Mouse (Mus musculus) forebrain, embryonic 12.5 days (tissue): ENCODE measurements around the gene Slc25a5. TPM values are rescaled to one million over a fixed set of nuclear protein-coding genes. Genes with fewer than 3 reads are reported as not detected.

Experiments used
- ATAC-seq: fragments of 200-750 bp; cut with Nextera tagmentation; 2 replicates; pipeline ENCODE4 v1.8.0; 2017; ENCODE audit warnings: moderate TSS enrichment; ENCODE audit not compliant: low FRiP score
- H3K27ac ChIP-seq: fragments of 300-500 bp; sonication (generic); 2 replicates; pipeline ENCODE4 v1.5.1; 2016; ENCODE audit warnings: mild to moderate bottlenecking
- H3K27me3 ChIP-seq: fragments of 300-500 bp; sonication (generic); 2 replicates; pipeline ENCODE4 v1.6.1; 2016; ENCODE audit warnings: mild to moderate bottlenecking
- H3K36me3 ChIP-seq: fragments of 300-500 bp; sonication (generic); replicated peaks from 2 replicates; pipeline ENCODE4 v1.6.1; 2016; ENCODE audit warnings: mild to moderate bottlenecking
- H3K4me1 ChIP-seq: fragments of 300-500 bp; sonication (generic); 2 replicates; pipeline ENCODE4 v1.6.1; 2016
- H3K4me2 ChIP-seq: fragments of 300-500 bp; sonication (generic); 2 replicates; pipeline ENCODE4 v1.6.1; 2016; ENCODE audit warnings: mild to moderate bottlenecking, moderate library complexity
- H3K4me3 ChIP-seq: fragments of 300-500 bp; sonication (generic); replicated peaks from 2 replicates; pipeline ENCODE4 v1.5.1; 2016; ENCODE audit warnings: mild to moderate bottlenecking
- H3K9ac ChIP-seq: fragments of 300-500 bp; sonication (generic); 2 replicates; pipeline ENCODE4 v1.6.1; 2016; ENCODE audit warnings: mild to moderate bottlenecking
- H3K9me3 ChIP-seq: fragments of 300-500 bp; sonication (generic); 2 replicates; pipeline ENCODE4 v1.6.1; 2016
- WGBS: fragments of 180-500 bp; shearing (Covaris S2); methylation state at CpG from one replicate; pipeline ENCODE4 v1.1.7; 2016; 5-methylcytosine and 5-hydroxymethylcytosine counted together
- polyA plus RNA-seq: library from polyadenylated mRNA; unstranded; fragments of >200 nt; fragmentation: Nextera tagmentation; extraction: Ambion mirVana; gene quantifications from 2 replicates; pipeline ENCODE4 v1.2.1, GENCODE M21; 2016

Gene Slc25a5
- polyA plus RNA-seq, 1 experiment from 2014 or later, result 694 TPM

DNA sequence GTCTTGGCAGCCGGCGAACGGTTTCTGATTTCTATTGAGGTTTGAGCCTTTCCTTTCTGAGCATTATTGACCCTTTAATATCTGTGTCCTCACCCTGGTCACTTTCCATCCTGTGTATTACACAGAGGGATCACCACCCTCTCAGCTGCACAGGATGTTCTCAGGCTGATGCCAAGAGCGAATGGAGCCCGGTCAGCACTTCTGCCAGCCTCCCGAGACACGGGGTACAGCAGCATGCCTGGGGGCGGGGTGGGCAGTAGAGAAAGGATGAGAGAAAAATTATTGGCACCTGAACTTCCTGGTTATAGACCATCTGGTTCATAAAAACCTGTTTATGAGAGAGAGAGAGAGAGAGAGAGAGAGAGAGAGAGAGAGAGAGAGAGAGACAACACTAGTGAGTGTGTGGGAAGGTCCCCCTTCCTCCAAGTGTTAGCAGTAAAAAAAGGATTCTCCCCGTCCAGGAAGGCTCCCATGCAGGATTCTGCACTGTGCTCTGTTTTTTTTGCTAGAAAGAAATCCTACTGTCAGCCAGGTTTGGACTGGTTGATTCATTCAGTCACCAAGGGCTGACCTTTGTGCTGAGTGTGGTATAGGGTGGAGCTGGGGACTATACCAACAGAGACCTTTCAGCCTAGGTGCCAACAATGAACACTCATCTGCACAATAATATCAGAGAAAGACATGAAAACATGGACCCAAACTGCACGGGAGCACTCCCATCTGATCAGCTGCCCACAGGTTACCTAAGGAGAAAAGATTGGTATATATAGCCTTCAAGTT is 28.7 kb downstream of the Slc25a5 start:
- Histone ChIP-seq H3K9me3 (no peaks in the 10 kb centered on the region), H3K9ac (no peak overlapping the region), H3K36me3 (no peaks in the 10 kb centered on the region), H3K4me1 (0 out of 2 replicates have a peak, but pooled peaks cover 4% of the 10 kb centered on the region), H3K27me3 (no peaks in the 10 kb centered on the region), H3K27ac (no peak overlapping the region), H3K4me3 (no peak overlapping the region), H3K4me2 (no peak overlapping the region)
- no peak for ATAC-seq
- WGBS, result 88% methylated on average over 10 of the region's 10 CpGs

DNA sequence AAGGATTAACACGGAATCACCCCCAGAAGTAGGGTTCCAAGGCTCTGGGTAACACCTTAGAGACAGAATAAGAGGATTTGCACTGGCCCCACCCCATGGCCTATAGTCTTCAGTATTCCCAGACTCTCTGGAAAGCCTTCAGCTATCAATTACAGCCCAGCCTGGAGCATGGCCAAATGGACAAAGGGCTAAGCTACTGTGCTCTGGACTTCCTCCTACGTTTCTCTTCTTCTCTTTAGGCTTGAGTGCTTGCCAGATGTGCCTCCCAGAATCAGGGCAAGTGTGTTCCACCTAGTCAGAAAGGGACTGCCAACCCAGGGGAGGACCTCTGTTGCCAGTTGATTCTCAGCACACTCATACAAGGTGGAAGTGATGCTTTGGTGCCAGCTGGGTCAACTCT is 29.6 kb downstream of the Slc25a5 start:
- no peak overlapping the region for H3K27ac ChIP-seq
- WGBS, result 58% methylated on average over 2 of the region's 2 CpGs
- no peaks in the 10 kb centered on the region for H3K9me3 ChIP-seq
- H3K4me3 ChIP-seq, result no peak overlapping the region
- H3K4me2 ChIP-seq, result no peak overlapping the region
- ATAC-seq, result no peak
- no peaks in the 10 kb centered on the region for H3K27me3 ChIP-seq
- H3K9ac ChIP-seq, result no peak overlapping the region
- 0 out of 2 replicates have a peak, but pooled peaks cover under 1% of the 10 kb centered on the region for H3K4me1 ChIP-seq
- no peaks in the 10 kb centered on the region for H3K36me3 ChIP-seq

DNA sequence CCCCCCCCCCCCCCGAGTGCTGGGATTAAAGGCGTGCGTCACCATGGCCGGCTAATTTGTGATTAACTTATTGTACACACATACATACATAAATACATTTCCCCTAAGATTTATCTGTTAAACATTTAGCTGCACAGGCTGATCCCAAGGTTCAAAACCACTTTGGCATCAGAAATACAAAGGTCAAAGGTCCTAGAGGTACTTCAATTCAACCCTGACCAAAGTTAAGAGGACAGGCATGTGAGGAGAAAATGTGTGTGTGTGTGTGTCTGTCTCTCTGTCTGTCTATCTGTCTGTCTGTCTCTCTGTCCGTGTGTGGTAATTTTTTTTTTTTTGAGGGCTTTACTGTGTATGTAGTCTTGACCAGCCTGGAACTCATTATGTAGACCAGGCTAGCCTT is 31.4 kb downstream of the Slc25a5 start:
- Histone ChIP-seq H3K36me3 (no peaks in the 10 kb centered on the region), H3K27me3 (no peaks in the 10 kb centered on the region), H3K9ac (no peak overlapping the region), H3K9me3 (no peaks in the 10 kb centered on the region), H3K4me2 (no peak overlapping the region), H3K4me1 (no peaks in the 10 kb centered on the region), H3K4me3 (no peak overlapping the region), H3K27ac (no peak overlapping the region)
- no peak for ATAC-seq
- 98% methylated on average over 4 of the region's 5 CpGs for WGBS

DNA sequence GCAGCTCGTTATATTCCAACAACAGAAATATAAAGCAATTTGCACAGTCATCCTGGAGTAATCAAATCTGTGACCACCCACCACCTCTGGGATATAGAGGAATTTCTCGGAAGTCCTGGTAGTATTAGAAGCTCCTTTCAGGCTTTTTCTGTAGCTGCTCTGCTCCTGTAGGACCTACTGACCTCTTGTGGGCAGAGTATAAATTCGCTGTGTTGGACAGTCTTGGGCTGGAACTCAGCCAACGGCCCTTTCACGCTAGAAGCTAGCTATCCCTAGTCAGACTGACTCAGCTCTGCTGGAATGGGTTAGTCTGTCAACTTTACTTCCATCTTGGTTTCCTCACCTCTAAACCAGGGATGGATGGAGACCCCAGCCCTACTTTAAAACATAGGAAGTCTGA is 34.8 kb downstream of the Slc25a5 start:
- whole genome bisulfite sequencing, result 40% methylated on average over 5 of the region's 5 CpGs
- no peak overlapping the region for H3K9ac ChIP-seq
- H3K9me3 ChIP-seq, result no peaks in the 10 kb centered on the region
- H3K4me3 ChIP-seq, result no peak overlapping the region
- no peak overlapping the region for H3K27ac ChIP-seq
- no peaks in the 10 kb centered on the region for H3K36me3 ChIP-seq
- no peak overlapping the region for H3K4me2 ChIP-seq
- H3K27me3 ChIP-seq, result no peaks in the 10 kb centered on the region
- ATAC-seq, result no peak
- H3K4me1 ChIP-seq, result peaks cover 4% of the 10 kb centered on the region; the same call in 1 of the 2 replicates

DNA sequence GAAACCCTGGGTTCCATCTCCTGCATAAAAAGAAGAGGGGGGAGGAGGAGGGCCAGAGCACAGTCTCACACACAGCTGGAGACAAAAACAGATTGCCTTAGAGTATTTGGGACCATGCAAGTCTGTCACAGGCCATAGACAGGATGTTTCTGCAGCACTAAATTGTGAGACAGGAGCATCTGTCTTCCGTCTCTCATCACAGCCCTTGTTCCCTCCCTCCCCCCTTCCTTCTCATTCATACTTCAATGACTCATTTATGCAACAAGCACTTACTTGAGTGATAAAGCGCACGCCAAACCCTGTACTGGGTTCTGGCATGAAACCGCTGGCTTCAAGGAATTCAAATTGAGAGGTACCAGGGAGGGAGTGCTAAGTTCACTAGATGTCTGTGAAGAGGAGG is 36.2 kb downstream of the Slc25a5 start:
- no peak overlapping the region for H3K9ac ChIP-seq
- 66% methylated on average over 4 of the region's 4 CpGs for WGBS
- no peak for ATAC-seq
- no peaks in the 10 kb centered on the region for H3K36me3 ChIP-seq
- H3K4me1 ChIP-seq, result peaks cover 4% of the 10 kb centered on the region; the same call in 1 of the 2 replicates
- no peaks in the 10 kb centered on the region for H3K27me3 ChIP-seq
- no peak overlapping the region for H3K4me3 ChIP-seq
- H3K27ac ChIP-seq, result no peak overlapping the region
- no peak overlapping the region for H3K4me2 ChIP-seq
- H3K9me3 ChIP-seq, result no peaks in the 10 kb centered on the region

DNA sequence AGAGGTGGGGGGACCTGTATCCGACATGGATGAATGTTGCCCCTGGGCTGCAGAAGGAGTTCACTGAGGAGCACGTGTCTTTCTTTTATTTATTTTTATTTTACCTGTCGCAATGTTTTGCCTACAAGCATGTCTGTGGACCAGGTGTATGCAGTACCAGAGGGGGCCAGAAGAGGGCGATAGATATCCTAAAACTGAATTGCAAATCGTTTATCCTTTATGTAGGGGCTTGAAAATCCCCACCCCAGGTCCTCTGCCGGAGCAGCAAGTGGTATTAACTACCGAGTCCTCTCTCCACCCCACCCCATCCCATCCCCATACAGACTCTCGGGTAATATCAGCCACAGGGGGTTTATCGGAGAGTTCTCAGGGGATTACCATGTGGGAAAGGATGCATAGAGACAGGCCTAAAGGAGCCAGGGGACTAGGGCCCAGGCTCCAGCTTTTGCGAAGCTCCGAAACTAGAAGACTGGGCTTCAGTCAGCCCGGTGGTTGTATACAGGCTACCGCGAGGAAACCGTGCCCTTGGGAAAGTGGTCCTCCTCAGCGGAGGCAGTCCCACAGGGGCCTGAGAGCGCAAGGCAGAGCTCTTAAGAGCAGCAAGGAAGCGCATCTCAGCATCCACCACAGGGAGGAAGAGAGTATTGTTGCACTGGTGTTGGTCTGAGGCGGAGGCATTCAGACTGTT is 38.1 kb downstream of the Slc25a5 start:
- 18% methylated on average over 19 of the region's 19 CpGs for WGBS
- peak; percentile 60; the same call in 1 of the 2 replicates for ATAC-seq
- Histone ChIP-seq H3K27me3 (no peaks in the 10 kb centered on the region), H3K4me1 (peaks cover 4% of the 10 kb centered on the region; the same call in 1 of the 2 replicates), H3K36me3 (no peaks in the 10 kb centered on the region), H3K9me3 (no peaks in the 10 kb centered on the region), H3K4me2 (peak overlapping the region; percentile 46), H3K4me3 (peak overlapping the region; percentile 15), H3K9ac (0 out of 2 replicates have a peak overlapping the region, but pooled peaks have one; percentile 17), H3K27ac (peak overlapping the region; percentile 53; the same call in 1 of the 2 replicates)

DNA sequence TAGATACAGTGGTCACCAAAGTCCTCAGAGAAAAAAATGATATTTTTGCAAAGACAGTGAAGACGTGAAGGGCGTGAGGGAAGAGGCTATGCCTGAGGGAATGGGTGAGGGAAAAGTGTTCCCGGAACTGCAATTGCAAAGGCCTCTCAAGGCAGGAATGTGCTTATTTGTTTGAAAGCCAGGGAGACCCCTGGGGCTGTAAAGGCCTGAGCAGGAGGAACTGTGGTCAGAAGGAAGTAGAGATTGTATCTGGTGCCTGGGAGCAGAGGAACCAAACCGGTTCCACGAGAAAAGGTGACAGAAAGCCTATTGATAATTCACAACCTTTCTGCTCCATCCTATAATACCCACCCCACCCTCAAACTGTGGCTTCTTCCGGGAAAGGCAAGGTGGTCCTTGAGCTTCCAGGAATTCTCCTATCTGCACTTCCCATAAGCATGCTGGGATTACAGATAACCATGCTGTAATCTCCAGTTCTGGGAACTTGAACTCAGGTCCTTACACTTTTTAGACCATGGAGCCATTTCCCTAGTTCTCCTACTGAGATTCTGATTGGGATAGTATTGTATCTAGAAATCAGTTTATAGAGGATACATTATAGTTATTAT is 41.7 kb downstream of the Slc25a5 start:
- no peak overlapping the region for H3K9ac ChIP-seq
- H3K4me1 ChIP-seq, result peaks cover 4% of the 10 kb centered on the region; the same call in 1 of the 2 replicates
- H3K27ac ChIP-seq, result no peak overlapping the region
- H3K4me3 ChIP-seq, result no peak overlapping the region
- ATAC-seq, result no peak
- H3K36me3 ChIP-seq, result no peaks in the 10 kb centered on the region
- no peaks in the 10 kb centered on the region for H3K9me3 ChIP-seq
- WGBS, result 76% methylated on average over 6 of the region's 6 CpGs
- H3K27me3 ChIP-seq, result no peaks in the 10 kb centered on the region
- H3K4me2 ChIP-seq, result no peak overlapping the region

DNA sequence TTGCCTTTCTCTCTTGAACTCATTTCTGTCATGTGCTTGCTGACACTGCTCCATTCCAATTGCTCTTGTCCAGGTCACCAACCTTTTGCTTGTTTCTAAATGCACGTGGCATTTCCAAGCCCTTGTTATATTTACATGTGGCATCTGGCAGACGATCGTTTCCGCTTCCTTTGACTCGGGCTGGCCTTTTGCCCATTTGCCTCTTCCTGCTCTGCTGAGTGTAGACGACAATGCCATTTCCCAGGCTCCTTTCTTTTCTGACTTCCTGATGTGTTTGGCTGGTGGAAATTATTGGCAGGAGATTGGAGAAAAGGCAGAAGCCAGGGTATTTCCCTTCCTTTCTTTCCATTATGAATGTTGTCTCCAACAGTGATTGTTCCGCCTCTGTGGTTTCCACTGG is 43.9 kb downstream of the Slc25a5 start:
- H3K36me3 ChIP-seq, result no peaks in the 10 kb centered on the region
- WGBS, result 83% methylated on average over 7 of the region's 7 CpGs
- no peak overlapping the region for H3K9ac ChIP-seq
- no peak overlapping the region for H3K27ac ChIP-seq
- no peaks in the 10 kb centered on the region for H3K27me3 ChIP-seq
- H3K4me3 ChIP-seq, result no peak overlapping the region
- no peaks in the 10 kb centered on the region for H3K9me3 ChIP-seq
- no peak overlapping the region for H3K4me2 ChIP-seq
- H3K4me1 ChIP-seq, result no peaks in the 10 kb centered on the region
- no peak for ATAC-seq

DNA sequence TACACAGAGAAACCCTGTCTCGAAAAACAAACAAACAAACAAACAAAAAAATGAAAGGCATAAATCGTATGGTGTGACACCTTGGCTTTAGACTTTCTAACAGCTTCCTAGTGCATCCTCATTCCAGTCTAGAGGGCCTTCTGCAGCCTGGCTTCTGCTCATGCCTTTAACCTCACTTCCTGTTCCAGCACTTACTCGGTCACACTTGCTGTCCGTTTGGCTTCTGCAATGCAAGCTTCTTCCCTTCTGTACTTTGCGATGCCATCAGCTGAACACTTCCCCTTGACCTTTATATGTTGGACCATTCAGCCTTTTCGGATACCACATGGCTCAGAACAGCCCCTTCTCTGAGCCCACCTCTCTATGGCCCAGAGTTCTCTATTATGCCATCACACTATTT is 46.2 kb downstream of the Slc25a5 start:
- Histone ChIP-seq H3K27ac (no peak overlapping the region), H3K4me1 (no peaks in the 10 kb centered on the region), H3K9me3 (no peaks in the 10 kb centered on the region), H3K4me2 (no peak overlapping the region), H3K36me3 (no peaks in the 10 kb centered on the region), H3K4me3 (no peak overlapping the region), H3K27me3 (no peaks in the 10 kb centered on the region), H3K9ac (no peak overlapping the region)
- no peak for ATAC-seq
- WGBS, result 91% methylated on average over 6 of the region's 6 CpGs

DNA sequence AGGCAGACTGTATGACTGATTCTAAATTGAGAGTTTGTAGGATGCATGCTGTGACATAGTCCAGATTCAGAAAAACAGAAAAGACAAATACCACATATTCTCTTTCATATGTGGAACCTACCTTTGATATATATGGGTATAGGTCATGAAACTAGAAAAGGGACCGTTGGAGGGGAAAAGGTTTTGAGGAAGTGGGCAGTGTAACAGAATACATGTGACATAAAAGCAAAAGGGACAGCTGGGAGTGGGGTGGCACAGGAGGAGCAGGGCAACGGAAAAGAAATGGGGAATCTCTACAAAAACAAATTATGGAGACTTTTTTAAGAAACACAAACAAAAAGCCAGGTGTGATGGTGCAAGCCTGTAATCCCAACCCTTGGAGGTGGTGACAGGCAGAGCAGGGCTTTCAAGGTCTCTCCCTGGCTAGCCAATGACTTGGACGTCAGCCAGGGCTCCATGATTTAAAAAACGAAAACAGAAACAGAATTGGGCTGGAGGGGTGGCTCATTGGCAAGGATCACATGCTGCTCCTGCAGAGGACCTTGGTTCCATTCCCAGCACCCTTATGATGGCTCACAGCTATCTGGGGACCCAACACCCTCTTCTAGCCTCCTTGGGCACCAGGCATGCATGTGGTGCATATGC is 48.0 kb downstream of the Slc25a5 start:
- Histone ChIP-seq H3K4me3 (no peak overlapping the region), H3K4me1 (no peaks in the 10 kb centered on the region), H3K4me2 (no peak overlapping the region), H3K27ac (no peak overlapping the region), H3K9me3 (no peaks in the 10 kb centered on the region), H3K9ac (no peak overlapping the region), H3K27me3 (no peaks in the 10 kb centered on the region), H3K36me3 (no peaks in the 10 kb centered on the region)
- WGBS, result 85% methylated on average over 4 of the region's 4 CpGs
- ATAC-seq, result no peak

DNA sequence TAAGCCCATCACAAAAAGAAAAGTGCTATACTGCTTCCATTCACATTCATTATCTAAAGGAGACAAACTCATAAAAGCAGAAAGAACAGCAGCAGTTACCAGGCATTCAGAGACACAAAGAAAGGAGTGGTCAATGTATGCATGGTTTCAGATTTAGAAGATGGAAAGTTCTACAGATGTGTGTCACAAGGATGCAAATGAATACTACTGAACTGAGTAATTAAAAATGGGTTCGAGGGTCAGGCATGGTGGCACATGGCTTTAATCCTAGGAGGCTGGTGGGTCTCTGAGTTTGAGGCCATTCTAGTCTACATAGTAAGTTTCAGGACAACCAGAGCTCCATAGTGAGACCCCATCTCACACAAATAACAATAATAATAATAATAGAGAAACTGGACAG is 51.7 kb downstream of the Slc25a5 start:
- no peaks in the 10 kb centered on the region for H3K4me1 ChIP-seq
- no peak overlapping the region for H3K27ac ChIP-seq
- H3K36me3 ChIP-seq, result no peaks in the 10 kb centered on the region
- no peak for ATAC-seq
- H3K9ac ChIP-seq, result no peak overlapping the region
- H3K27me3 ChIP-seq, result no peaks in the 10 kb centered on the region
- H3K4me3 ChIP-seq, result no peak overlapping the region
- WGBS, result 75% methylated on average over 1 of the region's 1 CpGs
- H3K9me3 ChIP-seq, result no peaks in the 10 kb centered on the region
- no peak overlapping the region for H3K4me2 ChIP-seq
